Mouse (Mus musculus) inflammation-experienced regulatory T-cells, adult 6 months (primary cell): Measurements from ENCODE around the gene Haus5. TPM values are rescaled to one million over a fixed set of nuclear protein-coding genes. Genes with fewer than 3 reads are reported as not detected.
A peak's percentile ranks its signal among the peaks of the same experiment; 100 is the strongest.

Source experiments
- ATAC-seq: one replicate; pipeline ENCODE4 v1.8.0; 2017
- polyA plus RNA-seq, 3 experiments: library from polyadenylated mRNA; unstranded; fragments of 100-300 nt; shearing (Covaris generic); gene quantifications; one replicate each; pipeline ENCODE4 v1.2.1; 2017

Gene Haus5
- polyA plus RNA-seq, result 10 to 100 TPM; 23.9 to 33.9 (median 26.4) TPM

GRCm38 (mm10) chr7:30664529-30665200 is at the start of gene Haus5:
TSS of gene Haus5 (minus strand) at chr7:30664994.
- ATAC-seq, result peak; percentile 97

- ATAC-seq, result no peak
These were observed 47.1 kb upstream of the Haus5 start, which contains the start of gene Atp4a for GRCm38 (mm10) chr7:30711942-30712341. TSS of gene Atp4a (plus strand) at chr7:30712209.

- no peak for ATAC-seq
These were observed 42.6 kb upstream of the Haus5 start for GRCm38 (mm10) chr7:30707441-30707840.

- no peak for ATAC-seq
These were observed 41.6 kb upstream of the Haus5 start for GRCm38 (mm10) chr7:30706214-30706882.

- ATAC-seq, result no peak
These were observed 33.8 kb upstream of the Haus5 start, which contains the start of gene 2200002J24Rik for GRCm38 (mm10) chr7:30698589-30698988. TSS of gene 2200002J24Rik (plus strand) at chr7:30698926.

- ATAC-seq, result no peak
These were observed 33.3 kb upstream of the Haus5 start for GRCm38 (mm10) chr7:30698101-30698500.

GRCm38 (mm10) chr7:30688325-30688724 is 23.5 kb upstream of the Haus5 start:
- ATAC-seq, result no peak

GRCm38 (mm10) chr7:30683425-30683824 is 18.6 kb upstream of the Haus5 start:
- no peak for ATAC-seq

GRCm38 (mm10) chr7:30681897-30682296 is 17.1 kb upstream of the Haus5 start:
- no peak for ATAC-seq

GRCm38 (mm10) chr7:30678263-30678975 is 13.6 kb upstream of the Haus5 start:
- ATAC-seq, result no peak

GRCm38 (mm10) chr7:30671480-30671879 is 6.7 kb upstream of the Haus5 start, which contains the start of gene Pmis2:
TSS of gene Pmis2 (minus strand) at chr7:30671605.
- ATAC-seq, result no peak

- ATAC-seq, result no peak
These were observed 4.4 kb upstream of the Haus5 start for GRCm38 (mm10) chr7:30669229-30669628.

- ATAC-seq, result peak; percentile 14
These were observed 527 bp upstream of the Haus5 start for GRCm38 (mm10) chr7:30665321-30665720.

- peak; percentile 99 for ATAC-seq
These were observed 14.9 kb downstream of the Haus5 start, which contains the start of gene Rbm42 for GRCm38 (mm10) chr7:30649591-30650540. TSS of gene Rbm42 (minus strand) at chr7:30650317.

GRCm38 (mm10) chr7:30639083-30639482 is 25.7 kb downstream of the Haus5 start:
- no peak for ATAC-seq

- no peak for ATAC-seq
These were observed 28.4 kb downstream of the Haus5 start for GRCm38 (mm10) chr7:30636395-30636794.

GRCm38 (mm10) chr7:30635752-30636151 is 29.0 kb downstream of the Haus5 start, which contains the start of gene Etv2:
TSS of gene Etv2 (minus strand) at chr7:30635852.
- ATAC-seq, result no peak

GRCm38 (mm10) chr7:30634621-30635020 is 30.2 kb downstream of the Haus5 start:
- no peak for ATAC-seq

- ATAC-seq, result no peak
These were observed 30.9 kb downstream of the Haus5 start for GRCm38 (mm10) chr7:30633762-30634412.

GRCm38 (mm10) chr7:30629013-30629412 is 35.8 kb downstream of the Haus5 start:
- no peak for ATAC-seq

- no peak for ATAC-seq
These were observed 38.1 kb downstream of the Haus5 start for GRCm38 (mm10) chr7:30626647-30627046.
